Mouse (Mus musculus) heart, postnatal 36 days (tissue): Measurements from ENCODE around the gene St6galnac3. TPM values are rescaled to one million over a fixed set of nuclear protein-coding genes. Genes with fewer than 3 reads are reported as not detected.

Experiments
- DNase-seq, 2 experiments: peaks; one replicate each; pipeline ENCODE4 v3.0.0; 2021 to 2022
- intact Hi-C: fragments of 180-260 bp; cut with DNase I; formaldehyde crosslinking; loops from one replicate; pipeline ENCODE4 v1.15.1; 2025
- total RNA-seq, 2 experiments: library from RNA; stranded (reverse); gene quantifications; 2 replicates each; pipeline ENCODE4 v1.2.3; 2021

St6galnac3 gene
- total RNA-seq, 2 experiments from 2014 or later, result 4.1 to 6.6 TPM

DNA sequence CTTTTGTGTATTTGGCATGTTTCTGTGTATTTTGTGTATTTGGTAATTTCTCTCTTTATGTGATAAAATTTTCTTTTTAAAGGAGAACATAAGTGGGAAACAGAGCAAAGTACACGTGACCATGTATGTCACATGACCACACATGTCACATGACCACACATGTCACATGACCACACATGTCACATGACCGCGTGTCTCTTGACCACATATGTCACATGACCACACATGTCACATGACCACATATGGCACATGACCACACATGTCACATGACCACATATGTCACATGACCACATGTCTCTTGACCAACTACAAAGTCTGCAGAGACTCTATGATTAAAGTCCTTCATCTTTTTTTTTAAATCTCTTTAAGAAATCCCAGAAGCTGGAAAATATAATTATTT lies 413.0 kb downstream of the St6galnac3 start:
- intact Hi-C loops, result no loop called here

DNA sequence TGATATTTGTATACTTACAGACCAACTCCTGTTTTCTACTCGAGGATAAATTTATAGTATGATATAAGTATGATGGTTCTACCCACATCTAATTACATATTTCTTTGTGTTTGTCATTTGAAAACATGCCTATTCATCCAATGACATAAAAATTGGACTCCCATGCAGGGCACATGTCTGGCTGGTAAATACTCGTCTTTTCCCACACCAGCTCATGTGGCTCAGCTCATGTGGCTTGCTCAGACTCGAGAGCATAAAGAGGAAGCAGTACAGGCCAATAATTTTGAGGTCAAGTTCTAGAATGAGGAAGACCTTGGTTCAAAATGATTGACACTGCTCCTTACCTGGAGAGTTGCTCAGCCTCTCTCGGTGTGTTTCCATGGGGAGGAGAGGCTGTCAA lies 416.6 kb downstream of the St6galnac3 start:
- intact Hi-C loops, result no loop called here
- no peak for DNase-seq

More for the DNA sequence above, 413.0 kb downstream of the St6galnac3 start:
- DNase-seq, result no peak

DNA sequence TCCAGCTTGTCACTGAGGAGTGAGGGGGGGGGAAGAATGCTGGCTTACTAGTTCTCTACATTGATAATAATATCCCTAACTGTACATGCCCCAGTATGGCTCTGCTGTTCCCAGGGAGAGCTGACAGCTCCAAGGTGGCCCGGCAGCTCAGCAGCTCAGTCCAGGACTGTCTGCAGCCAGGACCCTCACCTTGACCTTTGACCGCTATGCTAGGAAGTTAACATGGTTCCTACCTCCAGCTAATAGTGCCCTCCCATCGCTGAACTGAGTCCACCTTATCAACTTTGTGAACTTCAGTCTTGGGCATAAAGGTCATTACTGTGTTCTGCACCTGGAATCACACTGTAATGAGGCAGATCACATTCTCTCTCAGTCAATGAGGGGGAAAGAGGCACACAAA lies 419.8 kb downstream of the St6galnac3 start:
- intact Hi-C loops, result no loop called here
- no peak for DNase-seq

DNA sequence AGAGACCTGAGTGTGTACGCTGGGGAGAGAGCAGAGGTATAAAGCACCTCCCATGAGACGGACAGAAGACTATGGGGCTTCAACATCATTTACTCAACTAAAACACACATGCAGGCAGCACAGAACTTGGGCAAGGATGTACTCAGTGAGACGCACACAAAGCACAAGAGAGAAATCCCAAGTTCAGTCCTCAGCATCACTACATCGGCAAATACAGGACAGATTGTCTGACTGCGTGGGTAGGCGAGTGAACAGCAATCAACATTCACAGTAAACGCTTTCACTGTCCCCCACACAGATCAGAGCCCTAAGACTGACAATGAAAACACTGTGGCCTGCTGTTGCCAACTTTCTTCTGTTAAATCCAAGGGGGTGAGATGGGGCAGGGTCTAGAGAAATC lies 422.6 kb downstream of the St6galnac3 start:
- intact Hi-C loops, result no loop called here
- no peak for DNase-seq

DNA sequence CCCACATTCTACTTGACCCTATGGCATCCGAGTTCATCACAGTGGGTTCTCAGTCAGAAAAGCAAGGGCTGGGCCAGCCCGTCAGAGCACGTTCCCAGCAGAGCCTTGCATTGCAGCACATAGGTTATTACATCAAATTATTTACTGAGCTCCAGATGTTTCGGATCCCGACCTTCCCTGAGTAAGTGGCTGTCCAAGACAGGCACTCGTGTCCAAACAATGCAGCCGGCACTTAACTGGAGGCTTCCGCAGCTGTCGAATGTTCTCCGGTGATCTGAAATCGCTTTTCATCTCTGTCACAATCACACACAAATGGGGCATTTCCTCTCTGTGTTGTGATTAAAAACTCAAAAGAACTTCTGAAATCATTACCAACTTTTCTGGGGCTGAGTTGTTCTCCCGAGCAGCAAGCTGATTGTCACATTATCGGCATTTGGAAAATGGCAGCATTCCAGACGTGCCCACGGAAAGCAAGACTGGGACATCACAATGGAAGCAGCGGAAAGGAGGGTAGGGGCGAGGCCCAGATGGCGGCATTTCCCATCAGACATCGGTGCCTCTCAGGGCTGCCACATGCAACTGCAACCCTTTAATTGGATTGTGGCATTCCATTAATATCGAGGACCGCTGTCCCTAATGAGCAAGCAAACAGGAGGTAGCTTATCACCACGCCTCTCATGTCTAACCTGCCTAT lies 428.5 kb downstream of the St6galnac3 start:
- intact Hi-C loops, result no loop called here
- no peak for DNase-seq

DNA sequence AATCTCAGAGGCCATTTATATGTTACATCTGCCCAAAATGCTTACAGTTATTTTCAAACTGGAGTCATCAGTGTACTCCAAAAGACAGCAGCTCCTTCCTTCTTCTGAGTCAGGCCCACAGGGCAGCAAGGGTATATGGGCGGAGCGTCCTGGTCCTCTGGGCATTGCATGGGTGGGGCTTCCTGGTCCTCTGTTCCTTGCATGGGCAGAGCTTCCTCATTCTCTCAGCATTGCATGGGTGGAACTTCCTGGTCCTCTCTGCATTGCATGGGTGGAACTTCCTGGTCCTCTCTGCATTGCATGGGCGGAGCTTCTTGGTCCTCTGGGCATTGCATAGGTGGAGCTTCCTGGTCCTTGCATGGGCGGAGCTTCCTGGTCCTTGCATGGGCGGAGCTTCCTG lies 432.1 kb downstream of the St6galnac3 start:
- no peak for DNase-seq
- intact Hi-C loops, result no loop called here

DNA sequence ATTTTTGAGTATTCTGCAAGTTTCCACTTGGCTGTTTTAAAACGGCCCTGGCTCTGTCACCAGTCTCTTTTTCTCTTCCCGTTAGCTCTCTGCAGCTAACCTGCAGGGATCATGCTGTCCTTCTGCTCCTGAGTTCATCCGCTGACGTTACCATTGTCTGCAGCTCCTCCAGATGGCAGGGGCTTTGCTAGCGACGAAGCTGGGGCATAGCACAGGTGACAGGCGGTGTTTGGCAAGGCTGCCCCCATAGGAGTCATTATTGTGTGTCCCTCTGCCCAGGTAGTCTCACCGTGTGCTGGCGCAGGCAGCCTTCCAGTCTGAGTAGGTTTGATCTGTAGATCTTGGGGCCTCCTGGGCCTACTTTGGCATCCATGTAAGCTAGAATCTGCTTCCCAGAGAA lies 432.6 kb downstream of the St6galnac3 start:
- intact Hi-C loops, result no loop called here

DNA sequence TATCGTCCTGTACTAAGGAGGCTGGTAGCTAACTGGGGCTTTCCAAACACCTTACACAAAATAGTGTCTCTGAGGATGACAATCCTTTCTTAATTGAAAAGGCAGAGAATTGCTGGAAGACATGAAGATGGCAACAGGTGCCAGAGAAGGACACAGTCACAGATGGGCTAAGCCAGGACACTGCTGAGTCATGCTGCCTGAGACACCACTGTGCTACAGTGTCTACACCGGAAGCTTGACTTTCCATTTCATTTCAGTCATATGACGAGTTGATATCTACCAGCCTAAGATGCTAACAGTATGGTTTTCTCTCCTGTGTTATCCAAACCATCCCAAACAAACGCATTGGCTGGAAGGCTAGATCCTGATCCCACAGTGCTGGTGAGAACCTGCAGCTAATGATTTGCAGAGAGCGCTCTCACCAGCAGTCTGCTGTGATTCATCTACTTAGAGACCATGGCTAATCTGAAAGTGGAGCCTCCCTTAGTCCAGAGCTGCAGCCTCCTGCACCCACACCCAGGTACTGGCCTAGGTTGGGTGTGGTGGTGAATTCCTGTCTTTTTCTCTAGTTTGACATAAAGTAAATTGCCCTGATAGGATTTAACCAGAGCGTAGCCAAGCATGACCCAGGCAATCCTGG lies 433.4 kb downstream of the St6galnac3 start:
- no peak for DNase-seq
- intact Hi-C loops, result no loop called here

More for the DNA sequence above, 432.6 kb downstream of the St6galnac3 start:
- no peak for DNase-seq

DNA sequence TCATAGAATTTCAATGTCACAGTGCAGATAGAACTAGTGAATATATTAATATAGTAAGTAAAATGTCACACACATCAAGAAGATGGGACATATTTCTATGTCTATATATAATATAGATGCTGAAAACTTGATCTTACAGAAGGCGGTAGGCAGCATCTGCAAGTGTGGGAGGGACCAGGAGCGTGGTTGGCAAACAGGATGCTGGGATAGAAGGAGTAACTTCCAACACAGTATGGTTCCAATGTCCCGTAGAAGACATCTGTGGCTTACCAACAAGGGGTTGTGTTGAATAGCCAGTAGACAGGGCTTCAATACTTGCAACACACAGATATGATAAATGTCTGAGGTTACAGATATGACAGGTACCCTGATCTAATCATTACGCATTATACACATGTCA lies 435.0 kb downstream of the St6galnac3 start:
- intact Hi-C loops, result no loop called here
- no peak for DNase-seq

DNA sequence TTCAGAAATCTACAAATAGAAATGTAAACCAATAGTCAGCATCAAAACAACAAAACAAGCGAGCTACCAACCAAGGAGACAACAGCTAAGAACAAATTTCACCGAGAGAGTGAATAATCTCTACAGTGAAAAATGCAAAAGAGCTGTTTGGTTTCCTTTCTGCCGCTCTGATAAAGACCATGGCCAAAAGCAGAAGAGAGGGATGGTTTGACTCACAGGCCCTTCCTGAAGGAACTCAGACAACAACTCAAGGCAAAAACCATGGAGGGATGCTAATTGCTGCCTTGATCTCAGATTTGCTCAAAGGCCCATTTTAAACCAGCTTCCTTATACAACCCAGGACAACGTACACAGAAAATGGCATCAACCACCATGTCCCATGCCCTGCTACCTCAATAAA lies 437.4 kb downstream of the St6galnac3 start:
- intact Hi-C loops, result no loop called here
- no peak for DNase-seq

DNA sequence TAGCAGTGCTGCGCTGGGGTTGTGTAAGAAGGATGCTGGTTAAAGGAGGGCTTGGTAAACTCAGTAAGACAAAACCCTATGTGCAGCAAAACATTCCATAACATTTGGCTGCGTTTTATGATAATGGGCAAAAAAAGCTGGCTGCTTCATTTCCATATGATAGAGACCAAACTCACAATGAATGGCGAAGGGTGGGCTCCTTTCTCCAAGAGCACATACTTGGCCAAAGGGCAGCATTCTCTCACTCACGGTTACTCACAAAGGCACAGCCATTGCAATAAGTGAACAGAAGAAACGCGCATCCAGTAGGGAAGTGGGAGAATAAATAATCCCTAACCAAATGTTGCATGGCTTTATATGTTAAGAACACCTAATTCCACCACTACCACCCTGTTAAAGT lies 437.9 kb downstream of the St6galnac3 start:
- intact Hi-C loops, result no loop called here

DNA sequence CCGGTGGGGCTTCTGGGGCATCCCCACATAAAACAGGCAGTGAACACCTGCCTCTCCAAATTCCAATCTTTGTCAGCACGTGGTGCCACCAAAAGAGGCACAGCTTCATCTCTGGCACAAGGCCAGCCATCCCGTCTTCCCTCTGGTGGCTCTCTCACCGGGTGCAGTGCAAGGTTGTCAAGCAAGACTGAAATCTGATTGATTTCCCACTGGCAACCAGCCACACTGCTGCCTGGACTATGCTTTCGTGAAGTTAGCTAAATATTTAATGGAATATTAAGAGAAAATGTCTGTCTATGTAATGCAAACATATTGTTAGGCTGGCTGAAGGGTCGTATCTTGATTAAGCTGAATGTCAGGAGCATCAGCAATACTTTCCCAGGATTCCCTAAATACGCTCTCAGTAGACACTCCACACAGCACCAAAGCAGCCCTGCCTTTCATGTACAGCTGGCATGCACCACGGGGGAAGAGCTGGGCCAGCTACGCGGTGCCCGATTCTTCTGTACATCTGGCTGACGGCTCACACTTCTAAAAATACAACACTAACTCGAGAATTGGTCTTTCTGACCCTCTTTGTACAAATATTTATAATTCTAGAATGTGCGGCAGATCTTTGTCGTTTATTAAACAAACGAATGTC lies 442.7 kb downstream of the St6galnac3 start:
- no peak for DNase-seq
- intact Hi-C loops, result no loop called here

More for the DNA sequence above, 437.9 kb downstream of the St6galnac3 start:
- DNase-seq, result no peak

DNA sequence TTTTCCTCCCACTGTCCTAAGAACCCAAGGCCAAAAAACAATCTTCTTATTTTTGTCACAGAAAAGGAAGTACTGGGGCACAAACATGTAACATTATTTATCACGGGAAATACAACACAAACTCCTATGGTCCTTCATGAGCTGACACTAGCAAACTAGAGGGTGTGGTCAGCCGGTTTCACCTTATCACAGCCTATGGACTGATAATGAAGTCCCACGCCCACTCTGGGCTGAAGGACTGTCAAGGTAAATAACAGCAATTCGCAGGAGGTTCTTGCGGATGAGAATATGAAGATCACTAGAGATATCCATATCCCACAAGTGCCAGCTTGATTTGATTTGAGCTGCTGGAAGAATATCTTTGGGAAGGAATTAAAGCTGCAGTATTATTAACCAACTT lies 446.7 kb downstream of the St6galnac3 start:
- DNase-seq, result no peak
- intact Hi-C loops, result no loop called here

DNA sequence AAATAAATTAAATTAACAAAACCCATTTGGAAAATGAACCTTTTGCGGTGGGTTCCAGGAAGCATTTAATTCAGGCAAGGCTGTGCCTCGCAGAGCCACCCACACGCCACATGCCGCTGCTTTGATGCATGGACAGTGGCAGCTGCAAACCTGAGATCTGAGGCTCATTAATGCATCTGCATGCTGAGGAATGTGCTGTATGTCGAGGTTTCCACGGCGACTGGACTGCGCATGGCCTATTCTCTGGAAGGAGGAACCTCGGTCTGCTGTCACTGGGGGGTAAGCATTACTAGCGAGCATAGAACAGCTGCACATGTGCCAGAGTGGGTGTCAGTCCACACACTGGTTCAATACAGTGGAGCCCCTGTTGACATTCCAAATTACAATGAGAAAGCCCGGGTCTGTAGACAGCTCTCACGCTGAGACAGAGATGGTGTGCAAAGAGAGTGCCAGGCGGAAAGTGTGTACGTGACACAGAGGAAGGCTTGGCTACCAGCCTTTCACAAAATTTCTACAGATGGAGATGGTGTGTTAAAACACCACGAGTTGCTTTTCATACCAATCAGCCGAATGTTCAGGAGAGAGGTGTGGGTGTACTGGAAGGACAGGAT lies 447.5 kb downstream of the St6galnac3 start:
- intact Hi-C loops, result no loop called here
- no peak for DNase-seq

DNA sequence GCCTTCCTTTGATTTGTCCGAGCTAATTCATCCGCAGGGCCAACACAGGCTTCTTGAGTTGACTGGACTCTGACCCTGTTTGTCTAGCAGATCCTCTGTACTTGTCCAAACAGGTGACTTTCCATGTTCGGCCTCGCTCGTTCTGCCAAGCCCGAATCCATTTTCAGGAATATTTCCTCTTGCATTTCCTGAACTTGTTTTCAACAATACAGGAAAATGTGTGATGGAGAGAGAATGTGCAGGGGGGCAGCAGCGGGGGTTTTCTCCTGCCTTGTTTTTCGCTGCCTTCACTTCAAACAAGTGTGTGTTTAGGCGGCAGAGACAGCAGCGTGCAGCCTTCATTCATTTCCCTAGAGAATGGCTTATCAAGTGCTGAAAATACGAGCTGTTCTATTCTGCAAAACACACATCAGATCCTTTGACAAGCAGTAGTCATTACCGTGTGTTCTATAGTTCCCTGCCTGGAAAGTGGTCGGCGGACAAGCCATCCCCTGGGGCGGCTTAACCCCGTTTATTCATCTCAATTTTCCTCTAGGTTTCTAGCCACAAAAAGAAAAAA lies 448.1 kb downstream of the St6galnac3 start:
- no peak for DNase-seq
- intact Hi-C loops, result no loop called here

DNA sequence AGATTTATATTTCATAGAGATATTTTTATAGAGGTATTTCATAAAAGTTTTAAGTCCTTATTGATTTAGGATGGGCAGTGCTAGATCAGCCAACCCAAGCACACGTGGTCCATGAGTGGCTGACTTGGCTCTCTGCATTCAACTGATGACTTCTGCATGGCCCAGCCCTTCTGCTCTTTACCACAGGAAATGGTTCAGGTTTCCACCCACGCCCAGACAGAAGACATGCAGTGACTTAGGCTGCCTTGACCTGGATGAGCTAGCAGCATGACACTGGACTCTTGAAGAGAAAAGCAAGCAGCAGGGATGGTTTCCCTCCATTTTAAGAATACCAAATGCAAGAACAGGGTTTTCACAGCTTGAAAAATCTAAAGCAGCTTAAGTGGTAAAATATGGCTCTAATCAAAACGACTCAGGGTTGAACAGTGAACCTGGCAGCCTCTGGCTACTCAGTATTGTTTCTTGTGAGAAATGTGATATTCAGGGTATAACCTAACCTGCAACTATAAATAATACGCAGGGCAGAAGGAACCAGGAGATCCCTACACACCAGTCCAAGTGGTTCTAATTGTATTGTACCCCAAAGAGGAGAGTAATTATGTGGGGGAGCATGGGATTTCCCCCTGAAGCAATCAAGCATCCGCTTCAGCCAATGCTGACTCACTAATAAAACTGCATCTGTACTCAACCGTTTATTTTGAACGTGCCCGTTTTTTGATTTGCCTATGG lies 448.7 kb downstream of the St6galnac3 start:
- DNase-seq, result no peak
- intact Hi-C loops, result no loop called here

DNA sequence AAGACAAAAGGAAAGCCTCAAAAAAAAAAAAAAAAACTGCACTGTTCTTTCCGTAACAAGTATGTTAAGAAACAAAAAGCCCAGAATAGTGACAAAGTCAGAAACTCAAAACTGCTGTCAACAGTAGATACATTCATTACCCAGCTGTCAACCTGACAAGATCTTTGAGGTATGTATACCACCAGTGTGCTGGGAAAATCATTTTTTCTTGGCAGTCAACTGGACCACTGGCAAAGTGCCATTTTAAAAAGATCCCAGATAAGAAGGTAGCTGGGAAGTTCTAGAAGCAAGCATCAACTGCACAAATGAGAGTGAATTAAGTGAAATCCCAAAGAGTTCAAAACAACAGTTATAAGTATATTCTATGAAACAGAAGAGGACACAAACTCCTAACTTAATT lies 452.7 kb downstream of the St6galnac3 start:
- intact Hi-C loops, result no loop called here
- no peak for DNase-seq

DNA sequence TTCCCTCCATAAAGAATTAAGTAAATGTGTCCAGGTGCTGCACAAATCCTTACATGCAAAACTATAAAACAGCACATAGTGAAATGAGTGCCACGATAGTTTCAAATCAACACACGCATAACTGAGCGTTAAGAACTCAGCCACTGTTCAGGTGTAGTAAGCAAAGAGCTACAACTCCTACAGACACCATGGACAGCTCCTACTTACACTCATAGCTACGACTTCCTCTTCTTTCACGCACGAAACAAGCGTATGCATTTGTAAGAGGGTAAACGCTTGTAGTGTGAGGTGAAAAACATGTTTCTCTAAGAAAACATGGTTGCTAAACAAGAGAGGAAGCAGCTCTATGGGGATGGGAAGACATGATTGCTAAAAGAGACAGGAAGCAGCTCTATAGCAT lies 457.6 kb downstream of the St6galnac3 start:
- no peak for DNase-seq
- intact Hi-C loops, result no loop called here

DNA sequence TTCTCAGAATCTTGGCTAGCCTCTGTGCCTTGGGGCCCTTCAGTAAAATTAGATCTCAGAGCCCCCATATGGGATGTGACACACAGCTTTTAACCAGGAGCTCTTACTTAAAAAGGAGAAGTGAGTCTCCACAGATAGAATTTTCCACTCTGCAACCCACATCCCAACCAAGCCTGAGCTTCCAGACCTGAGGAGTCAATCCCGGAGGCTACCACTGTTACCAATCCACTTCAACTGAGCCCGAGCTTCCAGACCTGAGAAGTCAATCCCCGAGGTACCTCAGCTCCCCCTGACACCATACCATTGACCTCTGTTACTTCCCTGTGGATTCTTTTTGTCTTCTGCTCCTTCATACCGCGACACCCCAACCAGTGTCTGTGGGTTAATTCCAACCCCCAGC lies 463.0 kb downstream of the St6galnac3 start:
- no peak for DNase-seq
- intact Hi-C loops, result no loop called here

DNA sequence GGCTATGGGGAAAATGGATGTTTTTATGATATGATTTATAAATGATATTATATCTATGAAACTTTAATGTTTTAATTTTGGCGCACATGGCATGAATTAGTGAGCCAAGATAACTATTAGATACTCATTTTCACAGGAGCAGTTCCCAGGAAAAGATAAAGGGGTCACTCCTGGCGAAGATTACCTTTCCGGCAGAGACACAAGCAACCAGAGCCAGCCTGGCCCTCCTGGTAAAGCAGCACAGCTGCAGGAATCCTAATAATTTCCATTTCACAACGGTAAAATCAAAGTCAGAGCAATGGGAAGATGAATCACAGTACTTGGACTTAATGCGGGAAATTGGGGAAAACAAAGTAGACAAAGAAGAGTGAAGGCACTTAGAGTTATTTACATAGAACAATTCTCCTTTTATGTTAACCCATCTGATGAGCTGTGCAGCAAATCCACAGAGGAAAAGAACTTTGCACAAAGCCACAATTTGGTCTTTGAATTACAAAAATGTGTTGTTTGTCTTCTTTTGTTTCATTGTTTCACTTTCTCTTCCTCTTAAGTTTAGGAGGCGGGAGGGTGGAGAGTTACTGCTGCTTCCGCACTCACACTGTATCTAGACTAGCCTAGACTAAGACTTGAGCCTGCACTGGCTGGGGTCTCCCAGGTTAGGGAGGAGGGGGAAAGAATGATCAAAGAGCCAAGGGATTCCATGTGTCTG lies 464.6 kb downstream of the St6galnac3 start:
- intact Hi-C loops, result no loop called here
- no peak for DNase-seq
